Mouse (Mus musculus) hindbrain, embryonic 10.5 days (tissue): ENCODE measurements around the gene Abca4. TPM values are rescaled to one million over a fixed set of nuclear protein-coding genes. Genes with fewer than 3 reads are reported as not detected.

Source experiments
- DNase-seq: peaks from one replicate; pipeline ENCODE4 v3.0.0-alpha.2; 2017; ENCODE audit warnings: low spot score
- H3K27ac ChIP-seq: fragments of 300-500 bp; sonication (generic); 2 replicates; pipeline ENCODE4 v1.5.1; 2016; ENCODE audit warnings: mild to moderate bottlenecking, moderate library complexity
- H3K27me3 ChIP-seq: fragments of 300-500 bp; sonication (generic); 2 replicates; pipeline ENCODE4 v1.6.1; 2016; ENCODE audit warnings: mild to moderate bottlenecking; ENCODE audit not compliant: poor library complexity, insufficient read depth, severe bottlenecking
- H3K36me3 ChIP-seq: fragments of 300-500 bp; sonication (generic); 2 replicates; pipeline ENCODE4 v1.6.1; 2016; ENCODE audit warnings: mild to moderate bottlenecking, moderate library complexity
- H3K4me1 ChIP-seq: fragments of 300-500 bp; sonication (generic); replicated peaks from 2 replicates; pipeline ENCODE4 v1.6.1; 2016; ENCODE audit warnings: mild to moderate bottlenecking
- H3K4me3 ChIP-seq: fragments of 300-500 bp; sonication (generic); 2 replicates; pipeline ENCODE4 v1.5.1; 2016; ENCODE audit warnings: mild to moderate bottlenecking, moderate library complexity
- H3K9me3 ChIP-seq: fragments of 300-500 bp; sonication (generic); 2 replicates; pipeline ENCODE4 v1.6.1; 2016; ENCODE audit warnings: mild to moderate bottlenecking, moderate library complexity
- WGBS: fragments of 180-500 bp; shearing (Covaris S2); methylation state at CpG from one replicate; pipeline ENCODE4 v1.1.7; 2016; 5-methylcytosine and 5-hydroxymethylcytosine counted together
- polyA plus RNA-seq: library from polyadenylated mRNA; unstranded; fragments of >200 nt; fragmentation: Nextera tagmentation; extraction: Ambion mirVana; gene quantifications from 2 replicates; pipeline ENCODE4 v1.2.1, GENCODE M21; 2016

Abca4 gene
- polyA plus RNA-seq, 1 experiment from 2014 or later = 2.3 TPM

- Histone ChIP-seq H3K27ac (peak overlapping the region; percentile 40; the same call in 1 of the 2 replicates), H3K4me1 (peaks cover 17% of the 10 kb centered on the region), H3K9me3 (no peaks in the 10 kb centered on the region), H3K27me3 (no peaks in the 10 kb centered on the region), H3K4me3 (no peak overlapping the region), H3K36me3 (no peaks in the 10 kb centered on the region)
- WGBS = 37% methylated on average over 5 of the region's 5 CpGs
- DNase-seq = no peak
Observed at GRCm38 (mm10) chr3:122202307-122202732, 158.1 kb downstream of the Abca4 start.

GRCm38 (mm10) chr3:122203675-122204329, 159.6 kb downstream of the Abca4 start:
- no peak for DNase-seq
- 79% methylated on average over 9 of the region's 9 CpGs for WGBS
- no peaks in the 10 kb centered on the region for H3K36me3 ChIP-seq
- H3K27ac ChIP-seq = no peak overlapping the region
- H3K27me3 ChIP-seq = no peaks in the 10 kb centered on the region
- H3K9me3 ChIP-seq = no peaks in the 10 kb centered on the region
- peaks cover 17% of the 10 kb centered on the region for H3K4me1 ChIP-seq
- no peak overlapping the region for H3K4me3 ChIP-seq

- no peaks in the 10 kb centered on the region for H3K27me3 ChIP-seq
- 88% methylated on average over 6 of the region's 6 CpGs for WGBS
- H3K9me3 ChIP-seq = no peaks in the 10 kb centered on the region
- H3K4me1 ChIP-seq = peaks cover 21% of the 10 kb centered on the region
- H3K36me3 ChIP-seq = no peaks in the 10 kb centered on the region
- no peak overlapping the region for H3K4me3 ChIP-seq
- no peak overlapping the region for H3K27ac ChIP-seq
- no peak for DNase-seq
Observed at GRCm38 (mm10) chr3:122205753-122206152, 161.5 kb downstream of the Abca4 start.

GRCm38 (mm10) chr3:122206279-122207070, 162.2 kb downstream of the Abca4 start:
- Histone ChIP-seq H3K27me3 (no peaks in the 10 kb centered on the region), H3K4me1 (peaks cover 18% of the 10 kb centered on the region), H3K4me3 (no peak overlapping the region), H3K9me3 (no peaks in the 10 kb centered on the region), H3K36me3 (no peaks in the 10 kb centered on the region), H3K27ac (no peak overlapping the region)
- DNase-seq = no peak
- WGBS = 76% methylated on average over 8 of the region's 8 CpGs

GRCm38 (mm10) chr3:122207766-122208165, 163.5 kb downstream of the Abca4 start:
- no peak for DNase-seq
- no peak overlapping the region for H3K27ac ChIP-seq
- no peaks in the 10 kb centered on the region for H3K36me3 ChIP-seq
- H3K9me3 ChIP-seq = no peaks in the 10 kb centered on the region
- peaks cover 5% of the 10 kb centered on the region for H3K4me1 ChIP-seq
- no peaks in the 10 kb centered on the region for H3K27me3 ChIP-seq
- H3K4me3 ChIP-seq = no peak overlapping the region
- 79% methylated on average over 6 of the region's 6 CpGs for WGBS

- no peak for DNase-seq
- 87% methylated on average over 15 of the region's 15 CpGs for WGBS
- peaks cover 4% of the 10 kb centered on the region; the same call in 1 of the 2 replicates for H3K4me1 ChIP-seq
Observed at GRCm38 (mm10) chr3:122208296-122209225, 164.3 kb downstream of the Abca4 start.

GRCm38 (mm10) chr3:122209511-122209910, 165.3 kb downstream of the Abca4 start:
- 92% methylated on average over 11 of the region's 11 CpGs for WGBS
- Histone ChIP-seq H3K9me3 (no peaks in the 10 kb centered on the region), H3K4me1 (peaks cover 4% of the 10 kb centered on the region; the same call in 1 of the 2 replicates), H3K27me3 (no peaks in the 10 kb centered on the region), H3K27ac (no peak overlapping the region), H3K4me3 (no peak overlapping the region), H3K36me3 (no peaks in the 10 kb centered on the region)
- no peak for DNase-seq

More at GRCm38 (mm10) chr3:122208296-122209225, 164.3 kb downstream of the Abca4 start:
- no peak overlapping the region for H3K4me3 ChIP-seq
- no peaks in the 10 kb centered on the region for H3K9me3 ChIP-seq
- no peaks in the 10 kb centered on the region for H3K36me3 ChIP-seq
- no peak overlapping the region for H3K27ac ChIP-seq
- no peaks in the 10 kb centered on the region for H3K27me3 ChIP-seq

GRCm38 (mm10) chr3:122210434-122210833, 166.2 kb downstream of the Abca4 start:
- no peak overlapping the region for H3K27ac ChIP-seq
- H3K27me3 ChIP-seq = no peaks in the 10 kb centered on the region
- peaks cover 4% of the 10 kb centered on the region; the same call in 1 of the 2 replicates for H3K4me1 ChIP-seq
- H3K36me3 ChIP-seq = no peaks in the 10 kb centered on the region
- no peaks in the 10 kb centered on the region for H3K9me3 ChIP-seq
- no peak overlapping the region for H3K4me3 ChIP-seq
- WGBS = 58% methylated on average over 5 of the region's 5 CpGs
- DNase-seq = no peak

GRCm38 (mm10) chr3:122210846-122211245, 166.6 kb downstream of the Abca4 start:
- no peak overlapping the region for H3K27ac ChIP-seq
- WGBS = 88% methylated on average over 7 of the region's 7 CpGs

GRCm38 (mm10) chr3:122211446-122212125, 167.3 kb downstream of the Abca4 start:
- Histone ChIP-seq H3K27me3 (no peaks in the 10 kb centered on the region), H3K27ac (no peak overlapping the region), H3K9me3 (no peaks in the 10 kb centered on the region), H3K36me3 (no peaks in the 10 kb centered on the region), H3K4me1 (peaks cover 4% of the 10 kb centered on the region; the same call in 1 of the 2 replicates), H3K4me3 (no peak overlapping the region)
- DNase-seq = no peak
- 83% methylated on average over 13 of the region's 13 CpGs for WGBS

More at GRCm38 (mm10) chr3:122210846-122211245, 166.6 kb downstream of the Abca4 start:
- H3K27me3 ChIP-seq = no peaks in the 10 kb centered on the region
- peaks cover 4% of the 10 kb centered on the region; the same call in 1 of the 2 replicates for H3K4me1 ChIP-seq
- H3K4me3 ChIP-seq = no peak overlapping the region
- H3K36me3 ChIP-seq = no peaks in the 10 kb centered on the region
- no peaks in the 10 kb centered on the region for H3K9me3 ChIP-seq
- no peak for DNase-seq

GRCm38 (mm10) chr3:122221240-122222036, 177.2 kb downstream of the Abca4 start:
- no peaks in the 10 kb centered on the region for H3K27me3 ChIP-seq
- H3K9me3 ChIP-seq = no peaks in the 10 kb centered on the region
- H3K4me3 ChIP-seq = no peak overlapping the region
- no peaks in the 10 kb centered on the region for H3K36me3 ChIP-seq
- H3K27ac ChIP-seq = no peak overlapping the region
- DNase-seq = no peak
- 87% methylated on average over 3 of the region's 3 CpGs for WGBS
- no peaks in the 10 kb centered on the region for H3K4me1 ChIP-seq
